Mouse (Mus musculus) testis, adult 2 months (tissue): ENCODE data around the gene Ankmy1.

ENCODE experiments used
- CTCF ChIP-seq: fragments of 200-500 bp; IDR thresholded peaks from 2 replicates; pipeline ENCODE4 v1.5.1; 2012; ENCODE audit warnings: low read depth, mild to moderate bottlenecking, inconsistent platforms, low read length, moderate library complexity; ENCODE audit not compliant: control insufficient read depth, insufficient read depth, insufficient replicate concordance
- POLR2A ChIP-seq: fragments of 200-500 bp; IDR thresholded peaks from 2 replicates; pipeline ENCODE4 v1.6.1; 2012; ENCODE audit warnings: low read depth, mild to moderate bottlenecking, inconsistent platforms, low read length, moderate library complexity; ENCODE audit not compliant: control insufficient read depth

GRCm38 (mm10) chr1:92830626-92831187, 72.0 kb downstream of the Ankmy1 start:
- TF ChIP-seq POLR2A (no peak), CTCF (no peak)
